Mouse (Mus musculus) midbrain, embryonic 11.5 days (tissue): Measurements from ENCODE around the gene Csnk2b. TPM values are rescaled to one million over a fixed set of nuclear protein-coding genes. Genes with fewer than 3 reads are reported as not detected.

Experiments used
- ATAC-seq: fragments of 200-750 bp; cut with Nextera tagmentation; 2 replicates; pipeline ENCODE4 v1.8.0; 2017; ENCODE audit warnings: moderate TSS enrichment, moderate library complexity; ENCODE audit not compliant: low FRiP score
- DNase-seq: peaks from one replicate; pipeline ENCODE4 v3.0.0; 2015; ENCODE audit warnings: low spot score; ENCODE audit errors: missing footprints
- H3K27ac ChIP-seq: fragments of 300-500 bp; sonication (generic); 2 replicates; pipeline ENCODE4 v1.5.1; 2014; ENCODE audit warnings: low read depth, low read length
- H3K27me3 ChIP-seq: fragments of 300-500 bp; sonication (generic); 2 replicates; pipeline ENCODE4 v1.6.1; 2014; ENCODE audit warnings: mild to moderate bottlenecking, low read length, moderate library complexity, mixed read lengths; ENCODE audit not compliant: control insufficient read depth, insufficient read depth
- H3K36me3 ChIP-seq: fragments of 300-500 bp; sonication (generic); 2 replicates; pipeline ENCODE4 v1.6.1; 2014; ENCODE audit warnings: mild to moderate bottlenecking, low read length, moderate library complexity, mixed read lengths; ENCODE audit not compliant: control insufficient read depth, insufficient read depth
- H3K4me1 ChIP-seq: fragments of 300-500 bp; sonication (generic); 2 replicates; pipeline ENCODE4 v1.6.1; 2014; ENCODE audit warnings: low read length; ENCODE audit not compliant: control insufficient read depth, insufficient read depth
- H3K4me2 ChIP-seq: fragments of 300-500 bp; sonication (generic); 2 replicates; pipeline ENCODE4 v1.6.1; 2014; ENCODE audit warnings: mild to moderate bottlenecking, moderate library complexity
- H3K4me3 ChIP-seq: fragments of 300-500 bp; sonication (generic); 2 replicates; pipeline ENCODE4 v1.5.1; 2014; ENCODE audit warnings: low read depth, low read length
- H3K9ac ChIP-seq: fragments of 300-500 bp; sonication (generic); 2 replicates; pipeline ENCODE4 v1.6.1; 2014; ENCODE audit warnings: low read length
- H3K9me3 ChIP-seq: fragments of 300-500 bp; sonication (generic); 2 replicates; pipeline ENCODE4 v1.6.1; 2016; ENCODE audit warnings: low read length; ENCODE audit not compliant: control insufficient read depth
- WGBS: fragments of 180-500 bp; shearing (Covaris S2); extraction: QIAGEN DNeasy Blood & Tissue Kit; methylation state at CpG from one replicate; pipeline ENCODE4 v1.1.7; 2014; 5-methylcytosine and 5-hydroxymethylcytosine counted together
- polyA plus RNA-seq: library from polyadenylated mRNA; unstranded; fragments of >200 nt; fragmentation: Nextera tagmentation; extraction: Ambion mirVana; gene quantifications from 2 replicates; pipeline ENCODE4 v1.2.1, GENCODE M21; 2014

The Csnk2b gene
- polyA plus RNA-seq, 1 experiment from 2014 or later, result 293 TPM

GRCm38 (mm10) chr17:35088825-35089644 lies 32.8 kb downstream of the Csnk2b start, which contains the start of gene Abhd16a:
TSS of gene Abhd16a (plus strand) at chr17:35089263.
- Histone ChIP-seq H3K27me3 (no peaks in the 10 kb centered on the region), H3K4me3 (peak within 1 kb of the TSS; percentile 60), H3K4me2 (peak within 1 kb of the TSS; percentile 47), H3K9me3 (no peaks in the 10 kb centered on the region), H3K36me3 (peaks cover 2% of the 10 kb centered on the region; the same call in 1 of the 2 replicates), H3K27ac (peak within 1 kb of the TSS; percentile 94), H3K4me1 (peaks cover 5% of the 10 kb centered on the region), H3K9ac (peak within 1 kb of the TSS; percentile 92)
- ATAC-seq, result peak; percentile 98
- peak; percentile 99 for DNase-seq
- 4% methylated on average over 65 of the region's 67 CpGs for WGBS

DNA sequence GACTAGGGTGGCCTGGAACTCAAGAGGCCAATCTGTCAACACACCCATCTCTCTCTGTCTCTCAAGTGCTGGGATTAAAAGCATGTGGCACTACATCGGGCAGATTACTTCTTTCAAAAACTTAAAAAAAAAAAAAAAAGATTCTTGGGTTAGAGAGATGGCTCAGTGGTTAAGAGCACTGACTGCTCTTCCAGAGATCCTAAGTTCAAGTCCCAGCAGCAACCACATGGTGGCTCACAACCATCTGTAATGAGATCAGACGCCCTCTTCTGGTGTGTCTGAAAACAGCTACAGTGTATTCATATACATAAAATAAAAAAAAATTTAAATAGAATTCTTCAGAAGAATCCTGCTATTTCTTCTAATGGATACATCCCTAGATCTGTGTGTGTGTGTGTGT lies 33.7 kb downstream of the Csnk2b start:
- ATAC-seq (no peak), DNase-seq (no peak)
- peaks cover 5% of the 10 kb centered on the region for H3K4me1 ChIP-seq
- no peak overlapping the region for H3K9ac ChIP-seq
- no peaks in the 10 kb centered on the region for H3K27me3 ChIP-seq
- 57% methylated on average over 2 of the region's 2 CpGs for WGBS
- no peak overlapping the region for H3K4me3 ChIP-seq
- H3K9me3 ChIP-seq, result no peaks in the 10 kb centered on the region
- H3K27ac ChIP-seq, result no peak overlapping the region
- no peak overlapping the region for H3K4me2 ChIP-seq
- H3K36me3 ChIP-seq, result no peaks in the 10 kb centered on the region

- H3K4me3 ChIP-seq, result no peak within 1 kb of the TSS
- peaks cover 5% of the 10 kb centered on the region for H3K4me1 ChIP-seq
- no peaks in the 10 kb centered on the region for H3K27me3 ChIP-seq
- H3K36me3 ChIP-seq, result no peaks in the 10 kb centered on the region
- ATAC-seq (no peak), DNase-seq (no peak)
- no peak within 1 kb of the TSS for H3K4me2 ChIP-seq
- H3K9me3 ChIP-seq, result no peaks in the 10 kb centered on the region
- H3K9ac ChIP-seq, result no peak within 1 kb of the TSS
- no peak within 1 kb of the TSS for H3K27ac ChIP-seq
- 81% methylated on average over 7 of the region's 7 CpGs for WGBS
Measured at GRCm38 (mm10) chr17:35085208-35085865, 36.5 kb downstream of the Csnk2b start, which contains the start of gene Ly6g6f. TSS of gene Ly6g6f (minus strand) at chr17:35085610.

DNA sequence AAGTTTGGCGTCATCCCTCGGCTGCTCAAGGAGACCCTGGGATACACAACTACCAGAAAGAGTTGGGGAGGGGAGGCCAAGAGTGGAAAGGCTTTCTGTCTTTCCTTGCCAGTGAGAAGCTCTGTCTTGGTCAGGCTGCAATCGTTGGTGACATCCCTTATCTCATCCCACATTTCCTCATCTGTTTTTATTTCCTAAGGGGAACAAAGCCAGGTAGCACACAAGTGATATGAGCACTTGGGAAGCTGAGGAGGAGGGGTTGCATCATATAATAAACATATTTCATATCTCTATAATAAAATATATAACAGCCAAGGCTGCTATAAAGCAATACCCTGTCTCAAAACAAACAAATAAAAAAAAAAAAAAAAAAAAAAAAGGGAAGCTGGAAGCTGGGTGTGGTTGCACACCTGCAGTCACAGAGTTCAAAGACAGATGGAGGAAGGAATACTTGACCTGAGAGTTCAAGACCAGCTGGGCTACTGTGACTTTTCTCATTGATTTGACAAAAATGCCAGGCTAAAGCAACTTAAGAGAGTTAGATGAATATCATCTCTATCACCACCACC lies 37.8 kb downstream of the Csnk2b start:
- no peaks in the 10 kb centered on the region for H3K9me3 ChIP-seq
- no peak overlapping the region for H3K4me2 ChIP-seq
- H3K27ac ChIP-seq, result no peak overlapping the region
- H3K9ac ChIP-seq, result no peak overlapping the region
- no peak overlapping the region for H3K4me3 ChIP-seq
- DNase-seq (no peak), ATAC-seq (no peak)
- H3K4me1 ChIP-seq, result no peaks in the 10 kb centered on the region
- H3K27me3 ChIP-seq, result no peaks in the 10 kb centered on the region
- 83% methylated on average over 3 of the region's 3 CpGs for WGBS
- no peaks in the 10 kb centered on the region for H3K36me3 ChIP-seq

- no peak overlapping the region for H3K4me3 ChIP-seq
- no peak overlapping the region for H3K27ac ChIP-seq
- no peaks in the 10 kb centered on the region for H3K27me3 ChIP-seq
- H3K9me3 ChIP-seq, result no peaks in the 10 kb centered on the region
- 88% methylated on average over 16 of the region's 16 CpGs for WGBS
- H3K9ac ChIP-seq, result no peak overlapping the region
- DNase-seq (no peak), ATAC-seq (no peak)
- no peaks in the 10 kb centered on the region for H3K36me3 ChIP-seq
- H3K4me2 ChIP-seq, result no peak overlapping the region
- H3K4me1 ChIP-seq, result no peaks in the 10 kb centered on the region
Measured at GRCm38 (mm10) chr17:35082841-35083576, 38.8 kb downstream of the Csnk2b start.

DNA sequence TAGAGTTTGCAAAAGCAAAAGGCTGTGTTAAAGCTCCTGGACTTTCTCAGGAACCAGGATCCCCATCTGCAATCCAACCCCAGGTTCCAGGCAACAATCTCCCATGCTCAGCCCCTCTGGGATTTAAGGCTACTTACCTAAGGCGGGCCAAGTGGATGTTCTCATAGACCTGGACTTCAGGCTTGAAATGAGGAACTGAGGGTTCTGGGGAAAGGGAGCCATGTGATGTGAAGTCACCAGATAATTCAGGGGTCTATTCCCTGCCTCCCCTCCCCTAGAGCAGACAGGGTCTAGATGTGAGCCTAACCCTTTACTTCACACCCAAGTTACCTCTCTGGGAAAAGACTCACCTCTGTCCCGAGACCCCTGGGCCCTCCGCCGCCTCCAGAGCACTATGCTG lies 41.1 kb downstream of the Csnk2b start:
- 74% methylated on average over 4 of the region's 4 CpGs for WGBS
- no peak for DNase-seq
- no peaks in the 10 kb centered on the region for H3K36me3 ChIP-seq
- H3K27ac ChIP-seq, result no peak overlapping the region
- H3K4me3 ChIP-seq, result no peak overlapping the region
- no peaks in the 10 kb centered on the region for H3K27me3 ChIP-seq
- H3K9me3 ChIP-seq, result no peaks in the 10 kb centered on the region
- no peak overlapping the region for H3K9ac ChIP-seq
- H3K4me1 ChIP-seq, result peaks cover 11% of the 10 kb centered on the region; the same call in 1 of the 2 replicates
- H3K4me2 ChIP-seq, result no peak overlapping the region
- no peak for ATAC-seq

GRCm38 (mm10) chr17:35080248-35080647 lies 41.6 kb downstream of the Csnk2b start:
- H3K27me3 ChIP-seq, result no peaks in the 10 kb centered on the region
- no peak overlapping the region for H3K4me3 ChIP-seq
- 64% methylated on average over 6 of the region's 6 CpGs for WGBS
- ATAC-seq (no peak), DNase-seq (no peak)
- no peaks in the 10 kb centered on the region for H3K36me3 ChIP-seq
- no peaks in the 10 kb centered on the region; the same call in 1 of the 2 replicates for H3K9me3 ChIP-seq
- peaks cover 11% of the 10 kb centered on the region; the same call in 1 of the 2 replicates for H3K4me1 ChIP-seq
- H3K27ac ChIP-seq, result no peak overlapping the region
- no peak overlapping the region for H3K9ac ChIP-seq
- no peak overlapping the region for H3K4me2 ChIP-seq

DNA sequence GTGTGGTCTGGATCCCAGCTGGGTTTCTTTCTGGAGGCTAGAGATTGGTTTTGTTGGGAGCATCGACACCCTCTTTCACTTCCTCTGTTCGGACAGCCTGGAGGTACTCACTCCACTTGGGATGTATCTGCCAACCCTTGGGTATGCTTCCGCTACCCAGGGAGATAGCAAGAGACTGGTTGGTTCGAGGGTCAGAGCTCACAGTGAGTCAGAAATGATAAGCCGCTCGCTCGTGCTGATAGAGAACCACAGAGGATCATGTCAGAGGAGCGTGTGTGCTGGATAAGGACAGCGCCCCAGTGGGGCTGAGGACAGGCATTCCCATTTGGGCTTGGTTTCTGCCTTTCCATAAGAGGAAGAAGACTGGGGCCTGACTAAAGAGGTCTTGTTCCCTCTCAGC lies 42.1 kb downstream of the Csnk2b start:
- Histone ChIP-seq H3K9me3 (no peaks in the 10 kb centered on the region; the same call in 1 of the 2 replicates), H3K4me3 (no peak overlapping the region), H3K9ac (no peak overlapping the region), H3K4me1 (peaks cover 11% of the 10 kb centered on the region; the same call in 1 of the 2 replicates), H3K4me2 (no peak overlapping the region), H3K36me3 (no peaks in the 10 kb centered on the region), H3K27ac (no peak overlapping the region), H3K27me3 (no peaks in the 10 kb centered on the region)
- DNase-seq, result no peak
- no peak for ATAC-seq
- WGBS, result 77% methylated on average over 9 of the region's 9 CpGs
